Mouse (Mus musculus): ENCODE results near the gene Cd300lf. TPM values are rescaled to one million over a fixed set of nuclear protein-coding genes. Genes with fewer than 3 reads are reported as not detected.

The Cd300lf gene
- polyA plus RNA-seq, 1 experiment from 2014 or later: 0.22 TPM

DNA sequence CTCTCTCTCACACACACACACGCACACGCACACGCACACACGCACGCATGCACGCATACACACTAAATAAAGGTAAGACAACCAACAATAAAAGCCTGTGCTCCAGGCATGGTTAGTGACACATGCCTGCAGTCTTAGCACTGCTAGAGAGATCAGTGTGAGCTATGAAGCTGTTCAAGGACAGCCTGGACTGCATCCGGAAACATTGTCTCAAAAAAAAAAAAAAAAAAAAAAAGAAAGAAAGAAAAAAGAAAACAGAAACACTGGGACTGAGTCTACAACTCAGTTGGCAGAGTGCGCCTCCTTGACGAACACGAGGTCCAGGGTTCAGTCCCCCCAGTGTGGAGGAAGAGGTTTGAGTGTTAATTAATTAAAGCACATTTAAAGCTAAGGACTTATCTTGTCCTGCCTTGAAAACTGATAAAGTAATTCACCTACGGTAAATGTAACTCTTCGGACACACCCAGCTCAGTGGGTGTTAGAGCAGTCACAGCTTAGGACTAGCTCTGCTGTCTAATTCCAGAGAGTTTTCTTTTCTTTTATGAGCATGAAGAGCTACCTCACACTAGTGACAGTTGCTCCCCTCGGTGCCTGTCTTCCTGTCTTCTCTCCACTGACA is 4.2 kb downstream of the Cd300lf start:
- Histone ChIP-seq H3K4me3 (ENCODE audit: low read depth, low read length) (no peak overlapping the region), H3K4me2 (replicated peaks; ENCODE audit: low read depth, low read length) (no peak overlapping the region), H3K9ac (ENCODE audit: low read depth, low read length) (no peak overlapping the region), H3K4me1 (replicated peaks; ENCODE audit: control insufficient read depth, insufficient read depth, low read length) (no peaks in the 10 kb centered on the region), H3K27me3 (ENCODE audit: control insufficient read depth, insufficient read depth, low read length) (no peaks in the 10 kb centered on the region), H3K27ac (ENCODE audit: low read depth, low read length) (no peak overlapping the region), H3K36me3 (ENCODE audit: control insufficient read depth, insufficient read depth, low read length) (no peaks in the 10 kb centered on the region), H3K9me3 (ENCODE audit: control insufficient read depth, low read length) (no peaks in the 10 kb centered on the region)
- DNase-seq (ENCODE audit: low spot score): no peak
- WGBS: 93% methylated on average over 13 of the region's 13 CpGs
- ATAC-seq (ENCODE audit: low FRiP score): no peak

- Histone ChIP-seq H3K9me3 (ENCODE audit: control insufficient read depth, low read length) (no peaks in the 10 kb centered on the region), H3K27ac (ENCODE audit: low read depth, low read length) (no peak overlapping the region), H3K9ac (ENCODE audit: low read depth, low read length) (no peak overlapping the region), H3K4me2 (replicated peaks; ENCODE audit: low read depth, low read length) (no peak overlapping the region), H3K4me3 (ENCODE audit: low read depth, low read length) (no peak overlapping the region), H3K4me1 (replicated peaks; ENCODE audit: control insufficient read depth, insufficient read depth, low read length) (no peaks in the 10 kb centered on the region), H3K27me3 (ENCODE audit: control insufficient read depth, insufficient read depth, low read length) (no peaks in the 10 kb centered on the region), H3K36me3 (ENCODE audit: control insufficient read depth, insufficient read depth, low read length) (no peaks in the 10 kb centered on the region)
- ATAC-seq (ENCODE audit: low FRiP score): no peak
- DNase-seq (ENCODE audit: low spot score): no peak
- 83% methylated on average over 4 of the region's 4 CpGs for WGBS
Observed at GRCm38 (mm10) chr11:115128483-115128882, 5.3 kb downstream of the Cd300lf start.

- WGBS: 82% methylated on average over 9 of the region's 9 CpGs
- no peak overlapping the region for H3K4me3 ChIP-seq (ENCODE audit: low read depth, low read length)
- DNase-seq (ENCODE audit: low spot score) (no peak), ATAC-seq (ENCODE audit: low FRiP score) (no peak)
- H3K27ac ChIP-seq (ENCODE audit: low read depth, low read length): no peak overlapping the region
- H3K9ac ChIP-seq (ENCODE audit: low read depth, low read length): no peak overlapping the region
- no peaks in the 10 kb centered on the region for H3K4me1 ChIP-seq (replicated peaks; ENCODE audit: control insufficient read depth, insufficient read depth, low read length)
- no peak overlapping the region for H3K4me2 ChIP-seq (replicated peaks; ENCODE audit: low read depth, low read length)
- H3K27me3 ChIP-seq (ENCODE audit: control insufficient read depth, insufficient read depth, low read length): no peaks in the 10 kb centered on the region
- H3K36me3 ChIP-seq (ENCODE audit: control insufficient read depth, insufficient read depth, low read length): no peaks in the 10 kb centered on the region
- no peaks in the 10 kb centered on the region for H3K9me3 ChIP-seq (ENCODE audit: control insufficient read depth, low read length)
Observed at GRCm38 (mm10) chr11:115119409-115119808, 14.4 kb downstream of the Cd300lf start.

DNA sequence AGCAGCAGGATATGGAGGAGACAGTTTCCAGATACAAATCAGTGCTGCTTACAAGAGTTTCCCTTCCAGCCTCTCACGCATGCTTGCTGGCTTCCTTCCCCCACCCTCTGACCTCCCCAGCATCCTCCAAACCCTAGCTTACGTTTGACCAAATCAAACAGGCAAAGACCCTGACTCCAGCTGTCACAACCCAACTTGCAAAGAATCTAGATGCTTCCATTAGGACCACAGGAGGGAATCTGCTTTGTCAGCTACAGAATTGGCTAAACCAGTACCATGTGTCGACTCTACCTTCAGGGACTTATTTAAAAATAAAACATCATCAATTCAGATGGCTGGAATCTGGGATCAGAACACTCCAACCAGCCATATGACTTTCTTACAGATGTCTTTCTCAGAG is 21.6 kb downstream of the Cd300lf start:
- Histone ChIP-seq H3K36me3 (ENCODE audit: control insufficient read depth, insufficient read depth, low read length) (no peaks in the 10 kb centered on the region), H3K9me3 (ENCODE audit: control insufficient read depth, low read length) (no peaks in the 10 kb centered on the region), H3K9ac (ENCODE audit: low read depth, low read length) (no peak overlapping the region), H3K4me3 (ENCODE audit: low read depth, low read length) (no peak overlapping the region), H3K4me2 (replicated peaks; ENCODE audit: low read depth, low read length) (no peak overlapping the region), H3K27me3 (ENCODE audit: control insufficient read depth, insufficient read depth, low read length) (no peaks in the 10 kb centered on the region), H3K4me1 (replicated peaks; ENCODE audit: control insufficient read depth, insufficient read depth, low read length) (no peaks in the 10 kb centered on the region), H3K27ac (ENCODE audit: low read depth, low read length) (no peak overlapping the region)
- no peak for DNase-seq (ENCODE audit: low spot score)
- ATAC-seq (ENCODE audit: low FRiP score): no peak
- WGBS: 56% methylated on average over 3 of the region's 3 CpGs

- no peak overlapping the region for H3K4me2 ChIP-seq (replicated peaks; ENCODE audit: low read depth, low read length)
- DNase-seq (ENCODE audit: low spot score) (no peak), ATAC-seq (ENCODE audit: low FRiP score) (no peak)
- no peaks in the 10 kb centered on the region for H3K4me1 ChIP-seq (replicated peaks; ENCODE audit: control insufficient read depth, insufficient read depth, low read length)
- H3K27ac ChIP-seq (ENCODE audit: low read depth, low read length): no peak overlapping the region
- no peaks in the 10 kb centered on the region for H3K36me3 ChIP-seq (ENCODE audit: control insufficient read depth, insufficient read depth, low read length)
- WGBS: 84% methylated on average over 4 of the region's 5 CpGs
- no peaks in the 10 kb centered on the region for H3K27me3 ChIP-seq (ENCODE audit: control insufficient read depth, insufficient read depth, low read length)
- no peaks in the 10 kb centered on the region for H3K9me3 ChIP-seq (ENCODE audit: control insufficient read depth, low read length)
- no peak overlapping the region for H3K9ac ChIP-seq (ENCODE audit: low read depth, low read length)
- H3K4me3 ChIP-seq (ENCODE audit: low read depth, low read length): no peak overlapping the region
Observed at GRCm38 (mm10) chr11:115110271-115110670, 23.5 kb downstream of the Cd300lf start.

- Histone ChIP-seq H3K9me3 (ENCODE audit: control insufficient read depth, low read length) (no peaks in the 10 kb centered on the region), H3K27ac (ENCODE audit: low read depth, low read length) (no peak overlapping the region), H3K36me3 (ENCODE audit: control insufficient read depth, insufficient read depth, low read length) (no peaks in the 10 kb centered on the region), H3K27me3 (ENCODE audit: control insufficient read depth, insufficient read depth, low read length) (no peaks in the 10 kb centered on the region), H3K4me1 (replicated peaks; ENCODE audit: control insufficient read depth, insufficient read depth, low read length) (no peaks in the 10 kb centered on the region), H3K4me2 (replicated peaks; ENCODE audit: low read depth, low read length) (no peak overlapping the region), H3K9ac (ENCODE audit: low read depth, low read length) (no peak overlapping the region), H3K4me3 (ENCODE audit: low read depth, low read length) (no peak overlapping the region)
- DNase-seq (ENCODE audit: low spot score): no peak
- 96% methylated on average over 8 of the region's 8 CpGs for WGBS
- no peak for ATAC-seq (ENCODE audit: low FRiP score)
Observed at GRCm38 (mm10) chr11:115108176-115108575, 25.6 kb downstream of the Cd300lf start.

DNA sequence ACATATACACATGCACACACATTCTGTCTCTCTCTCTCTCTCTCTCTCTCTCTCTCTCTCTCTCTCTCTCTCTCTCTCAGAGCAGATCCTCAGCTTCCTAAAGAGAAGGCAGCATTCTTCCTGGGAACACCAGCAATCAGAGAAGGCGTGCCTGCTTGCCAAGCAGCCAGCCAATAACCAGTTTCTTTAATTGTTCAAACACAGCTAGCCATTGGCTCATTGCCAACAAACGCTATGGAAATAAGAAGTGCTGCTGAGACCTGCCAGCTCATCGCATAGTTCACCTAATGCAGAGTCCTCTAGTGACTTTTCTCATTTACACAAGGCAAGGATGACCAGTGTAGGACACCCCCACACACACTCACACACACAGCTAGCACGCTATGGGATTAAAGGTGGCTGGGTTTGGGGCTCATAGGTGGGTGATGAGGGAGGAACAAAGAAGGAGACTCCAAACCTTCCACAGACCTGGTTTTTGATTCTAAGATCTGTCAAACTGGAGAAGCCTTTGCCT is 26.3 kb downstream of the Cd300lf start:
- no peak overlapping the region for H3K4me3 ChIP-seq (ENCODE audit: low read depth, low read length)

DNA sequence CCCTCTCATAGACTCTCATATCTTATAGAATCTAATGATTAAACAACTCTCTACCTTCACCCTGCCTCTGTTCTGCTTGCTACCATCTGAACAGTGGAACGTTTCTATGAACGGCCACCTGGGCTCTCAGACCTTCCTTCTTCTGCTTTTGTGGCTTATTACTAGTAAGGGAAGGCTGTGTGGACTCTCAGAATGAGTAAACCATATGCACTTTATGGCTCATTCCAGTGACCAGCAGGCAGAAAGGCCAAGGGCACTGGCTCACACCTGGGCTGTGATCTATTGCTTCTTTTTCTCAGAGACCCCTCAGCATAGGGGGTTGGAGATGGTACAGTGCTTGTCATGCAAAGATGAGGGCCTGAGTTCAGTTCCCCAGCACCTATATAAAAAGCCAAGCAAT is 27.2 kb downstream of the Cd300lf start:
- H3K9ac ChIP-seq (ENCODE audit: low read depth, low read length): no peak overlapping the region
- no peak overlapping the region for H3K27ac ChIP-seq (ENCODE audit: low read depth, low read length)
- no peak overlapping the region for H3K4me3 ChIP-seq (ENCODE audit: low read depth, low read length)
- H3K27me3 ChIP-seq (ENCODE audit: control insufficient read depth, insufficient read depth, low read length): no peaks in the 10 kb centered on the region
- no peak overlapping the region for H3K4me2 ChIP-seq (replicated peaks; ENCODE audit: low read depth, low read length)
- H3K9me3 ChIP-seq (ENCODE audit: control insufficient read depth, low read length): no peaks in the 10 kb centered on the region
- WGBS: 91% methylated on average over 2 of the region's 2 CpGs
- no peak for ATAC-seq (ENCODE audit: low FRiP score)
- H3K4me1 ChIP-seq (replicated peaks; ENCODE audit: control insufficient read depth, insufficient read depth, low read length): no peaks in the 10 kb centered on the region
- no peak for DNase-seq (ENCODE audit: low spot score)
- no peaks in the 10 kb centered on the region for H3K36me3 ChIP-seq (ENCODE audit: control insufficient read depth, insufficient read depth, low read length)

More for the DNA sequence above, 26.3 kb downstream of the Cd300lf start:
- H3K4me2 ChIP-seq (replicated peaks; ENCODE audit: low read depth, low read length): no peak overlapping the region
- no peaks in the 10 kb centered on the region for H3K36me3 ChIP-seq (ENCODE audit: control insufficient read depth, insufficient read depth, low read length)
- ATAC-seq (ENCODE audit: low FRiP score) (no peak), DNase-seq (ENCODE audit: low spot score) (no peak)
- H3K9me3 ChIP-seq (ENCODE audit: control insufficient read depth, low read length): no peaks in the 10 kb centered on the region
- no peaks in the 10 kb centered on the region for H3K27me3 ChIP-seq (ENCODE audit: control insufficient read depth, insufficient read depth, low read length)
- no peak overlapping the region for H3K27ac ChIP-seq (ENCODE audit: low read depth, low read length)
- 54% methylated on average over 4 of the region's 4 CpGs for WGBS
- no peak overlapping the region for H3K9ac ChIP-seq (ENCODE audit: low read depth, low read length)
- H3K4me1 ChIP-seq (replicated peaks; ENCODE audit: control insufficient read depth, insufficient read depth, low read length): no peaks in the 10 kb centered on the region

GRCm38 (mm10) chr11:115104769-115105563 is 28.8 kb downstream of the Cd300lf start:
- Histone ChIP-seq H3K27ac (ENCODE audit: low read depth, low read length) (no peak overlapping the region), H3K4me2 (replicated peaks; ENCODE audit: low read depth, low read length) (no peak overlapping the region), H3K4me3 (ENCODE audit: low read depth, low read length) (no peak overlapping the region), H3K9me3 (ENCODE audit: control insufficient read depth, low read length) (no peaks in the 10 kb centered on the region), H3K27me3 (ENCODE audit: control insufficient read depth, insufficient read depth, low read length) (no peaks in the 10 kb centered on the region), H3K9ac (ENCODE audit: low read depth, low read length) (no peak overlapping the region), H3K36me3 (ENCODE audit: control insufficient read depth, insufficient read depth, low read length) (no peaks in the 10 kb centered on the region), H3K4me1 (replicated peaks; ENCODE audit: control insufficient read depth, insufficient read depth, low read length) (no peaks in the 10 kb centered on the region)
- no peak for ATAC-seq (ENCODE audit: low FRiP score)
- DNase-seq (ENCODE audit: low spot score): no peak
- 56% methylated on average over 8 of the region's 8 CpGs for WGBS

Measured in hindbrain, embryonic 11.5 days (tissue).